Mouse (Mus musculus): Measurements from ENCODE around the gene Irf8. TPM values are rescaled to one million over a fixed set of nuclear protein-coding genes. Genes with fewer than 3 reads are reported as not detected.
"Not testable (repeated sequence)": the region's sequence is repeated elsewhere in the genome, so short reads cannot be mapped to it uniquely, and the experiment has no call there.

Irf8 gene
- polyA plus RNA-seq, 1 experiment from 2014 or later: 4.8 TPM

DNA sequence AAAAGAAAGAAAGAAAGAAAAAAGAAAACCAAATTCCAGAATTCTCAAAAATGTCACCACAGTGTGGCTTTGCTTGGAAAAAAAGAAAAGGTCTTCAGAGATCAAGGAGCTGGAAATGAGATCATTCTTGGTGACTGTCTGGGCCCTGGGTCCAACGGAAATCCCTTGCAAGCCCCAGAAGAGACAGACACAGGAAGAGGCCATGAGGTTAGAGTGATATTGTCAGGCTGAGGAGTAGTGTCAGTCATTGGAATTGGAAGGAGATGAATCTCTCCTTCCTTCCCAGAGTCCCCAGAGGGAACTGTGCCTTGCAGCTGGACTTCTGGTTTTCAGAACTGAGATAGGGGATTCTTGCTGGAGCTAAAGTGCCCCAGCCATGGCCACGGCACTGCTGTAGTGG lies 36.6 kb upstream of the Irf8 start:
- Histone ChIP-seq H3K4me1 (peaks cover 13% of the 10 kb centered on the region; the same call in 1 of the 2 replicates), H3K4me3 (no peak overlapping the region), H3K4me2 (replicated peaks) (no peak overlapping the region), H3K9me3 (peaks cover 3% of the 10 kb centered on the region; the same call in 1 of the 2 replicates), H3K27me3 (peaks cover 38% of the 10 kb centered on the region), H3K36me3 (no peaks in the 10 kb centered on the region), H3K27ac (no peak overlapping the region), H3K9ac (no peak overlapping the region)
- ATAC-seq (ENCODE audit: low FRiP score, low read depth): no peak
- WGBS: 60% methylated on average over 2 of the region's 2 CpGs

DNA sequence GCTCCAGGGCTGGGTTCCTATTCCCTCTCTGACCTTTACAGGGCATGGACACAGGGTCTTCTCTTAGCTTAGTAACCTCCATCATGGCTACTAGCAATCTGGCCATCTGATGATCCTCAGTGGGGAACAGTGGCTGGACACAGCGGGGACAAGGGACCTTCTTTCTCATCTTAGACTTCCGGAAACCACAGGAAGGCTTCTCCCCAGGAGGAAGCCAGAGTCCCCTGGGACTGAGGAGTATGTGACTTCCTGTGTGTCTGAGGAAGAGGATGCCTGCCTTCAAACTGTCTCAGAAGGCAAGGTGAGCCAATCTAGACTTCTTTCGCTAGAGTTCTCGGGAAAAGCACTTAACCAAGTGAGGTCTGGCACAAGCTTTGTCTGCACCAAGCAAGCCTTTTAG lies 36.1 kb upstream of the Irf8 start:
- Histone ChIP-seq H3K4me1 (peaks cover 13% of the 10 kb centered on the region; the same call in 1 of the 2 replicates), H3K27ac (no peak overlapping the region), H3K27me3 (peaks cover 40% of the 10 kb centered on the region), H3K9me3 (peaks cover 3% of the 10 kb centered on the region; the same call in 1 of the 2 replicates), H3K4me2 (replicated peaks) (no peak overlapping the region), H3K4me3 (no peak overlapping the region), H3K9ac (no peak overlapping the region), H3K36me3 (no peaks in the 10 kb centered on the region)
- 79% methylated on average over 4 of the region's 4 CpGs for WGBS
- no peak for ATAC-seq (ENCODE audit: low FRiP score, low read depth)

DNA sequence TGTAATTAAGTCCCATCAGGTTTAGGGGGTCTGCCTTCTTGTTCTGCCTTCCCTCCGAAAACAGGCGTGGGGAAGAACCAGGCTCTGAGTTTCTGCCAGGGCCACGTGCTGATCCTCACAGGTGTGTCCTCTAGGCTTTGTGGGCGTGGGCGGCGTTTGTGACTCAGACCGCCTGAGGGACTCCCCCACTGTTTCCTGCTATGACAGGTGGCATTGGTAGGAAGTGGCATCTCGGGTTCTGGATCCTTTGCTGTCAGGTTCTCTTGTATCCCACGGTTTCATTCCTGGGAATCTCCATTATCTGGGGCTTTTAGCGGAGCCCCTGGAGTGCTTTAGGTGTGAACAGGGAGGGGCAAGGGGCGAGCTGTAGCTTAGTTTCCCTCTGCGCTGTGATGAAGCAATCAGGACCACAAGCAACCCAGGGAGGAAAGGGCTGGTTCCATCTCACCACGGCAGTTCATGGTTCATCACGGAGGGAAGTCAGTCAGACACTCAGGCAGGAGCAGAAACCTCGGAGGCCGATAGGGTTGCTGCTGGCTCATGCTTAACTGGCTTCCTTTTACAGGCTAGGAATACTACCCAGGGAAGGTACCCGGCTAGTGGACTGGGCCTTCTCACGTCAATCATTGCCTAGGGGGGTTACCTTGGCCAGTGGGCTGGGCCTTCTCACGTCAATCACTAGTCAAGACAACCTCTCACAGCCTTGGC lies 34.2 kb upstream of the Irf8 start:
- WGBS: 37% methylated on average over 19 of the region's 19 CpGs
- Histone ChIP-seq H3K9me3 (peaks cover 3% of the 10 kb centered on the region; the same call in 1 of the 2 replicates), H3K27me3 (peaks cover 47% of the 10 kb centered on the region), H3K27ac (no peak overlapping the region), H3K4me3 (no peak overlapping the region), H3K9ac (no peak overlapping the region), H3K4me1 (peaks cover 2% of the 10 kb centered on the region; the same call in 1 of the 2 replicates), H3K4me2 (replicated peaks) (no peak overlapping the region), H3K36me3 (no peaks in the 10 kb centered on the region)
- ATAC-seq (ENCODE audit: low FRiP score, low read depth): no peak

DNA sequence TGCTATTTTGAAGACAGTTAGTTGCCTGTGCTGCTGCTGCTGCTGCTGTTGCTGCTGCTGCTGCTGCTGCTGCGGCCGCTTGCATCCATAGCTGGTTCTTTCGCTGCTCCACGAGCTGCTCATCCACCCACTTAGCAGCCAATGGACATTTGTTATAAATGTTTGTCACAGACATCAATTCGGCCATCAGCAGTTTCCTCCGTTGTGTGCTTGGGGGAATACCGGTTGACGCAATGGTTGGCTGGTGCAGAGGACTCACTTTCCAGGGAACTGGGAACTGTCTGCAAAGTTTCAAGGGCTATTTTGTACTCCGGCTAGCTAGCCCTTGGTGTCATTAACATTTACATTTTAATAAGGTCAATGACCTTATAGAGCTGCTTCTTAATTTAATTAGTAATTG lies 32.0 kb upstream of the Irf8 start:
- Histone ChIP-seq H3K36me3 (no peaks in the 10 kb centered on the region), H3K27me3 (peaks cover 47% of the 10 kb centered on the region), H3K4me3 (no peak overlapping the region), H3K9me3 (no peaks in the 10 kb centered on the region), H3K9ac (no peak overlapping the region), H3K4me2 (replicated peaks) (no peak overlapping the region), H3K4me1 (no peaks in the 10 kb centered on the region), H3K27ac (no peak overlapping the region)
- no peak for ATAC-seq (ENCODE audit: low FRiP score, low read depth)
- 22% methylated on average over 9 of the region's 9 CpGs for WGBS

DNA sequence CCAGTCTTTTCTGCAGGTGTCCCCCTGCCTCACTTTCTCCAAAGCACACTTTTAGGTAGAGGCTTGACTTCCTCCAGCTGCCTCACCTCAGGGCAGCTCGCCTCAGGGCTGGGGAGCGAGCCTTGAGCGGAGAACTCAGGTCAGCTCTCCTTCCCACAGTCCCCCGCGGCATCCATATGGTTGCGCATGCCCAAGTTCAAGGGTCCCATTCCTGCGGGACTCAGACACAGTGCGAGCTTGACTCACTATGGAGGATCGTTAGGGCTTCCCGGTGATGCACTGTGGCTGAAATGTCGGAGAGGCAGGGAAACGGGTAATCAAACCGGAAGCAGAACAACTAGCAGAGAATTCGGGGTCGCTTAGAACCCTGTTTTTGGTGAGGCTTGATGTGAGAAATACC lies 31.0 kb upstream of the Irf8 start:
- Histone ChIP-seq H3K4me3 (no peak overlapping the region), H3K9ac (no peak overlapping the region), H3K4me1 (no peaks in the 10 kb centered on the region), H3K36me3 (no peaks in the 10 kb centered on the region), H3K9me3 (no peaks in the 10 kb centered on the region), H3K4me2 (replicated peaks) (no peak overlapping the region), H3K27me3 (peaks cover 44% of the 10 kb centered on the region), H3K27ac (no peak overlapping the region)
- no peak for ATAC-seq (ENCODE audit: low FRiP score, low read depth)
- 71% methylated on average over 15 of the region's 15 CpGs for WGBS

DNA sequence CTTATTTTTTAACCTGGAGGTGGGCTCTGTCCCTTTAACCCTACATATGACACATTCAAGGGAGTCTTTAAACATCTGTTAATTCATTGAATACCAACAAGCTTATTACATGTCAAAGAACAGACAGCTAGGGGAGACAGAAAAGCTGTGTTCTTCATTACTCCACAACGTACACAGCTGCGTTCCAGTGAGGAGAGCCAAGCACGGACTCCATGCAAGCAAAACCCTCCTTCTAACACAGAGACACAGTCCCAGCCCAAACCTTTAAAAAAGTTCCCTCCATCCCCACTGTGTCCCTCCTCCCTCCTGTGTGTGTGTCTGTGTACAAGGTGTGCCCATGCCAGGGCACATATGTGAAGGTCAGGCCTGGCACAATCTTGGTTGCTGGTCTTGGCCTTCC lies 30.0 kb upstream of the Irf8 start:
- no peak overlapping the region for H3K9ac ChIP-seq
- H3K36me3 ChIP-seq: no peaks in the 10 kb centered on the region
- H3K9me3 ChIP-seq: no peaks in the 10 kb centered on the region
- whole genome bisulfite sequencing: 77% methylated on average over 3 of the region's 3 CpGs
- no peaks in the 10 kb centered on the region for H3K4me1 ChIP-seq
- ATAC-seq (ENCODE audit: low FRiP score, low read depth): no peak
- no peak overlapping the region for H3K4me3 ChIP-seq
- no peak overlapping the region for H3K27ac ChIP-seq
- H3K4me2 ChIP-seq (replicated peaks): no peak overlapping the region
- peaks cover 42% of the 10 kb centered on the region for H3K27me3 ChIP-seq

DNA sequence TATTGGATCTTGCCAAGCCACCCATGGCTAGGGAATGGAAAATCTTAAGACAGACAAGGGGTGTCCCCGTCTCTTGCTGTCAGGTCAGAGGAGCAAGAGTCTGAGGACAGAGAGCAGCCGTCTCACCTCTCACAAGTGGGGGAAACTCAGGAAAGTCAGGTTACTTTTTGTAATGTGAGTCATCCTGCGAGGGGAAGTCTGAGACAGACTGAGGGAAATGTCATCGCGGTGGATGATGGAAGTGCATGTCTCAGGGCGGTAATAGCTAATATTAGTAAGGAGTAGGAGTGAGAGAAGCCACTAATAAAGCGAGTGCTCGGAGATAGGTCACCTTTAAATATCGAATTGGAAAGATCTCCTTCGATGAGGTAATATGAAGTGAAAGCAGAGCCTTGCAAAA lies 27.0 kb upstream of the Irf8 start:
- no peak overlapping the region for H3K27ac ChIP-seq
- no peak overlapping the region for H3K4me3 ChIP-seq
- H3K4me2 ChIP-seq (replicated peaks): no peak overlapping the region
- 82% methylated on average over 10 of the region's 10 CpGs for WGBS
- no peaks in the 10 kb centered on the region for H3K4me1 ChIP-seq
- H3K27me3 ChIP-seq: peaks cover 16% of the 10 kb centered on the region
- no peak overlapping the region for H3K9ac ChIP-seq
- H3K36me3 ChIP-seq: no peaks in the 10 kb centered on the region
- no peak for ATAC-seq (ENCODE audit: low FRiP score, low read depth)
- H3K9me3 ChIP-seq: no peaks in the 10 kb centered on the region

DNA sequence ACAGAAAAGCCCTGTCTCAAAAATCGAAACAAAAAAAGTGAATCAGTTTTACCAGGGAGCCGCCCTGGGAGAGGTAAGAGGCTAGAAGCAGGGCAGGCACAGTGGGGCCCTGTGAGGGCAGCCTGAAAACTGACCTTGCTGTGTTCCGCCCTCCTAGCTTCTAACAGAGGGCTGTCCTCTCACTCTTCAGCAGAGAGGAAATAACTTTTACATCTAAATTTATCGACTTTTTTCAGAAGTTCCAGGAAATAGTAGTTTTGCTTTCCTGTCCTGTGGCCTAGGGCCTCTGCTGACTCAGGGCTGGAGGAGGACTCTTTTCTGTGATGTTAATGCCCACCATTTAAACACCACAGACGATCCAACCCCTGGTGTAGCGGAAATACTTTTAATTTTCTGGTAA lies 21.0 kb upstream of the Irf8 start:
- Histone ChIP-seq H3K36me3 (no peaks in the 10 kb centered on the region), H3K4me1 (peaks cover 7% of the 10 kb centered on the region; the same call in 1 of the 2 replicates), H3K9me3 (no peaks in the 10 kb centered on the region), H3K9ac (no peak overlapping the region), H3K4me2 (replicated peaks) (no peak overlapping the region), H3K4me3 (no peak overlapping the region), H3K27ac (no peak overlapping the region), H3K27me3 (no peaks in the 10 kb centered on the region)
- ATAC-seq (ENCODE audit: low FRiP score, low read depth): no peak
- WGBS: 72% methylated on average over 6 of the region's 6 CpGs

DNA sequence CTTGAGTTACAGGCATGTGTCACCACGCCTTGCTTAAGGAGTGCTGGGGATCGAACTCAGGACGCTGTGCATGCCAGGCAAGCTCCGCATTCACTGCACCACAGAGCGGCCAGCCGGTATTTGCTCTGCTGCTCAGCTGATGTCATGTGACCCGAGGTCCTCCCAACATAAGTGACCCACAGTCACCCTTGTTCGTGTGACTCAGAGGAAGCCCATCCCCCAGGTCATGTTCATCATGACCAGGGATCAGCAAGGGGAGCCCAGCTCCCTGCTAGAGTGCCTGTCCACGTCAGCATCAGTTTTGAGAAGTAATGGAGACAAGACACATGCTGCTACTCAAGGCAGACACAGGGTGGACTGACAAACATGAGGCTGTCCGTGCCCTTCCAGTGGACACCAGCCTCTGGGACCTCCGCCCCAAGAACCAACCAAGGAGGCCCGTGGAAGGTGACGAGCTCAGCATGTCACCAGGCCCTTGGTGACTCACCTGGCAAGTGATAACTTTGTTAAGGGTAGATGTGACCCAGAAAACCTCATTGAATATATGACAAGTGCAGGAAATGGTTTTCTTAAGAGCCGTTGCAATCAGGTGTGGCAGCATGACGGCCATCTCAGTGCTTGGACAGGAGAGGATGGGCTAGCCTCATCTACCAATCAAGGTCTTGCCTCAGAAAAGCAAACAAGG lies 20.0 kb upstream of the Irf8 start:
- Histone ChIP-seq H3K4me2 (replicated peaks) (no peak overlapping the region), H3K9me3 (no peaks in the 10 kb centered on the region), H3K27me3 (peaks cover 3% of the 10 kb centered on the region; the same call in 1 of the 2 replicates), H3K4me3 (no peak overlapping the region), H3K27ac (no peak overlapping the region), H3K9ac (no peak overlapping the region), H3K4me1 (peaks cover 7% of the 10 kb centered on the region; the same call in 1 of the 2 replicates), H3K36me3 (no peaks in the 10 kb centered on the region)
- no peak for ATAC-seq (ENCODE audit: low FRiP score, low read depth)
- 81% methylated on average over 15 of the region's 15 CpGs for WGBS

DNA sequence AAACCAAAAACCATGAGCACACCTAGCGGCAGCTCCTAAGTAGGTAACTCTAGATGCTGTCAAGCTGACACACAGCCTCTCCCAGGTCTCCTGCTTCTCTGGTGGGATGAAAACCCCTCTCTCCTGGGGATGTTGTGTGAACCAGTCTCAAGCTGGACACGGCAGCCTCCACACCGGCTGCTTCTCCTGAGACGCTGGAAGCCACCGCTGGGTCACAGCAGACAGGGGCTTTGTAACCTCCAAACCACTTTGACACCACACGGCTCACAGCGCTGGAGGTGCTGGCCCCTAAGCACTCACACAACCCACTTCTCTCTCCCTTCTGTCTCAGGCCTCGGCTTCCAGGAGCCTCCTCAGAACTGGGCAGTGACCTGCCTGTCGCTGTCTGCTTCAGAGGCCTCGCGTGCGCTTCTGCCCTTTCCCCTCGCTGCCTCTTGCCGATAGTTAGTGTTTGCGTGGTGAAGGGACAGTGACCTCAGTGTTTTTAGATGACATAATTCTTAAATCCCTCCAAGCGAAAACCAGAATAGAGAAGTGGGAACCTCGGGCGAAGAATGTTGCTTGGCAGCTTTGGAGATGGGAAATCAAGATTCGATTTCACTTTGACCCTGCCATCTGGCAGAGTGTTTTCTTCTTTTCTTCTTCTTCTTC lies 16.4 kb upstream of the Irf8 start:
- H3K4me3 ChIP-seq: no peak overlapping the region
- WGBS: 66% methylated on average over 19 of the region's 19 CpGs
- H3K27me3 ChIP-seq: peaks cover 3% of the 10 kb centered on the region; the same call in 1 of the 2 replicates
- no peak overlapping the region for H3K9ac ChIP-seq
- H3K4me1 ChIP-seq: peaks cover 7% of the 10 kb centered on the region; the same call in 1 of the 2 replicates
- ATAC-seq (ENCODE audit: low FRiP score, low read depth): no peak
- no peaks in the 10 kb centered on the region for H3K36me3 ChIP-seq
- H3K4me2 ChIP-seq (replicated peaks): no peak overlapping the region
- H3K27ac ChIP-seq: no peak overlapping the region
- peaks cover 5% of the 10 kb centered on the region; the same call in 1 of the 2 replicates for H3K9me3 ChIP-seq

DNA sequence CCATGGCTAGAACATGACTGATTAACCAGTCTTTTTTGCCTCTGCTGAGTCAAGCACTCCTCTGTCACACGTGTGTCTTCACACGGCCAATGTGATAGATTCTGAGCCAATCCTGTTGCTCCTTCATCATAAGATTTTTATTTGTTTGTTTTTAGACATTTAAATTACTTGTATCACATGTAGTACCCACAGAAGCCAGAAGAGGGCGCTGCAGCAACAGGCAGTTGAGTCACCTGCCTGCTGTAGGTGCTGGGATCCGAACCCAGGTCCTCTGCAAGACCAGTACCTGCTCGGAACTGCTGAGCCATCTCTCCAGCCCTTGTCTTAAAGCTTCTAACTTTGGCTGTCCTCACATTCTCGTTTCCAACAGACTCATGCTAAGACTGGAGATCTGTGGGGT lies 13.1 kb upstream of the Irf8 start:
- no peak overlapping the region for H3K4me2 ChIP-seq (replicated peaks)
- no peak overlapping the region for H3K4me3 ChIP-seq
- H3K9ac ChIP-seq: no peak overlapping the region
- H3K27ac ChIP-seq: no peak overlapping the region
- no peak for ATAC-seq (ENCODE audit: low FRiP score, low read depth)
- H3K27me3 ChIP-seq: peaks cover 3% of the 10 kb centered on the region; the same call in 1 of the 2 replicates
- no peaks in the 10 kb centered on the region for H3K36me3 ChIP-seq
- H3K4me1 ChIP-seq: peaks cover 7% of the 10 kb centered on the region; the same call in 1 of the 2 replicates
- peaks cover 5% of the 10 kb centered on the region; the same call in 1 of the 2 replicates for H3K9me3 ChIP-seq
- WGBS: 69% methylated on average over 6 of the region's 6 CpGs

DNA sequence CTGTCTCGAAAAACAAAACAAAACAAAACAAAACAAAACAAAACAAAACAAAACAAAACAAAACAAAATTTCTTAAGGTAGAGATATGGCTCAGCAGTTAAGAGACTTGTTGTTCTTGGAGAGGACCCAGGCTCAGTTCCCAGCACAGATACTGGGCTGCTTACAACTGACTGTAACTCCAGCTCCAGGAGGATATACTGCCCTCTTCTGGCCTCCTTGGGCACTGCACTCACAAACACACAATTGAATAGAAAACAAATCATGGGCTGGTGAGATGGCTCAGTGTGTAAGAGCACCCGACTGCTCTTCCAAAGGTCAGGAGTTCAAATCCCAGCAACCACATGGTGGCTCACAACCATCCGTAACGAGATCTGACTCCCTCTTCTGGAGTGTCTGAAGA lies 12.1 kb upstream of the Irf8 start:
- 89% methylated on average over 4 of the region's 4 CpGs for WGBS
- H3K4me3 ChIP-seq; H3K4me2 ChIP-seq (replicated peaks); H3K36me3 ChIP-seq; H3K4me1 ChIP-seq; H3K27me3 ChIP-seq; H3K9ac ChIP-seq; ATAC-seq (ENCODE audit: low FRiP score, low read depth); H3K27ac ChIP-seq; H3K9me3 ChIP-seq: not testable (repeated sequence)

Data from limb, embryonic 13.5 days (tissue).